In genomic region chr2:5012491-5013324, GRCm38 (mm10) we compare ENCODE assay signal across 8 mouse cellular contexts. TPM values are rescaled to one million over a fixed set of nuclear protein-coding genes. Genes with fewer than 3 reads are reported as not detected.
DNase-seq lines count a peak whose midpoint lies in the region; ATAC-seq lines count a peak whose summit lies in the region.

Gene Mcm10, minus strand, starts transcription at chr2:5012791.

- no peaks in the 10 kb centered on the region for H3K9me3 ChIP-seq in hindbrain, embryonic 11.5 days (ENCODE audit: control insufficient read depth, low read length)

- 4% methylated on average over 32 of the region's 32 CpGs for WGBS in hindbrain, embryonic 11.5 days

- H3K27ac ChIP-seq in hindbrain, embryonic 11.5 days (ENCODE audit: low read depth, low read length), result no peak within 1 kb of the TSS

- H3K9ac ChIP-seq in hindbrain, embryonic 11.5 days (ENCODE audit: low read depth, low read length), result peak within 1 kb of the TSS; percentile 51; the same call in 1 of the 2 replicates

- H3K4me2 ChIP-seq in hindbrain, embryonic 11.5 days (replicated peaks; ENCODE audit: low read depth, low read length), result peak within 1 kb of the TSS; percentile 46

- H3K36me3 ChIP-seq in hindbrain, embryonic 11.5 days (ENCODE audit: control insufficient read depth, insufficient read depth, low read length), result peaks cover 4% of the 10 kb centered on the region; the same call in 1 of the 2 replicates

- peak; percentile 95 for DNase-seq in Muller cell, postnatal 12 days (ENCODE audit: inconsistent ontology term)
- peak; percentile 83 for DNase-seq in cerebellum, adult 9-11 months
- peak; percentile 90 to 93 for DNase-seq in frontal cortex, adult 2 months (ENCODE audit: extremely low spot score in 1 of 2, low spot score in 1 of 2)
- DNase-seq in hindbrain, embryonic 11.5 days (ENCODE audit: low spot score), result peak; percentile 98
- peak; percentile 94 for DNase-seq in layer of hippocampus, postnatal 10 days (ENCODE audit: low spot score in 2 of 2)
- peak; percentile 96 for DNase-seq in lung, postnatal 10 days
- DNase-seq in ovary, postnatal 36 days (ENCODE audit: low spot score), result peak; percentile 88
- DNase-seq in thymus, postnatal 25 days, result peak; percentile 92

- peak within 1 kb of the TSS; percentile 57 for H3K4me3 ChIP-seq in hindbrain, embryonic 11.5 days (ENCODE audit: low read depth, low read length)

- ATAC-seq in hindbrain, embryonic 11.5 days (ENCODE audit: low FRiP score), result peak; percentile 100

- H3K4me1 ChIP-seq in hindbrain, embryonic 11.5 days (replicated peaks; ENCODE audit: control insufficient read depth, insufficient read depth, low read length), result no peaks in the 10 kb centered on the region

- H3K27me3 ChIP-seq in hindbrain, embryonic 11.5 days (ENCODE audit: control insufficient read depth, insufficient read depth, low read length), result no peaks in the 10 kb centered on the region

RNA-seq across cellular contexts. Expression of gene Mcm10, which starts in this region (rescaled TPM):
- 2.1 and 2.2 TPM in 2 replicates for polyA plus RNA-seq in frontal cortex, adult 2 months (2012; rRNA removed)
- polyA plus RNA-seq in hindbrain, embryonic 11.5 days (2014; fragmentation: Nextera tagmentation; extraction: Ambion mirVana), result 34.4 and 44.0 TPM in 2 replicates
- 1 to 10 TPM; 2.1 to 3.2 TPM for total RNA-seq in layer of hippocampus, postnatal 10 days (2021)

Comparison
In these comparisons a context has a peak if more than half of its experiments do, and no peak if none do; other contexts are left out.
1. RNA of gene Mcm10 (polyA plus RNA-seq): 34.4 to 44.0 TPM in hindbrain, embryonic 11.5 days; 2.1 to 2.2 TPM in frontal cortex, adult 2 months; every median in the first group is over 10 times any median in the second.
2. Peak in every context shown above with its lines, with median percentiles within 50 percentile points of each other: DNase-seq.